Mouse (Mus musculus): ENCODE results near the gene Lpar1. TPM values are rescaled to one million over a fixed set of nuclear protein-coding genes. Genes with fewer than 3 reads are reported as not detected.

Gene Lpar1
- polyA plus RNA-seq, 1 experiment: 0.01 TPM

DNA sequence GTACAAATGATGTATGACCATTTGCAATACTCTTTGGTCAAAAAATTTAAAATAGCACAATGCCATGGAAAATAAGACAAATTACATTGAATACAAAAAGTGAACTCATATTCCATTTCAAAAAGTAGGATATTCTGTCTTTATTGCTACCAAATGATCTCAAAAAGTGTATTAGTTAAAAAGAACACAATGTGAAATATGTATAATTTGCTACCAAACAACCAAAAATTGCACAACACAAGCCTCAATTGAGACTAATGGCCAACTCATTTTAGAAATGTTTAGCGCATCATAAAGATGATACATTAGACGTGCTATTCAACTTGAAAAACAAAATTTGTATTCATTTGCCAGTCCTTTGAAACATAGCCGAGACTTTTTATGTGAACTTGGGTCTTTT is 104.9 kb downstream of the Lpar1 start:
- Histone ChIP-seq H3K27me3 (ENCODE audit: control insufficient read depth) (no peaks in the 10 kb centered on the region), H3K4me3 (replicated peaks) (no peak overlapping the region), H3K4me1 (ENCODE audit: control insufficient read depth) (no peaks in the 10 kb centered on the region), H3K9me3 (ENCODE audit: control insufficient read depth, low read length) (no peaks in the 10 kb centered on the region), H3K36me3 (ENCODE audit: control insufficient read depth) (no peaks in the 10 kb centered on the region)
- TF ChIP-seq TAL1 (IDR thresholded peaks at IDR 0.05; ENCODE audit: low read length) (no peak), GATA1 (IDR thresholded peaks at IDR 0.05; ENCODE audit: low read length) (no peak)

DNA sequence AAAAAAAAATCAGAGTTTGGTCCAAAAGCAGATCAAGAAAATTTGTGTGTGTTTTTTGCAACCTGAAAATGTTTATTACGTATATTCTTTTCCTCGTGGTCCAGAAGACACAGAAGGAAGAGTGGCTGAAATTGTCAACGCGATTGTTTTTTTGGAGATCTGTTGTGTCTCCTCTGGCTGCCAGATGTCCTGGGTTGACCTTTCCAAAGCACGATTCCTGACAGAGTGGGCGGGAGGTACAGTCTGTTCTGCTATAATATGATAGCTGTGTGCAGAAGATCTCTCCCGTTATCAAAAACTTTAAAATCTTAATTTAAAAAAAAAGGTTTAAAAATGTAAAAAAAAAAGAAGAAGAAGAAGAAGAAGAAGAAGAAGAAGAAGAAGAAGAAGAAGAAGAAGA is 105.9 kb downstream of the Lpar1 start:
- Histone ChIP-seq H3K36me3 (ENCODE audit: control insufficient read depth) (no peaks in the 10 kb centered on the region), H3K27me3 (ENCODE audit: control insufficient read depth) (no peaks in the 10 kb centered on the region), H3K4me3 (replicated peaks) (no peak overlapping the region), H3K9me3 (ENCODE audit: control insufficient read depth, low read length) (no peaks in the 10 kb centered on the region), H3K4me1 (ENCODE audit: control insufficient read depth) (no peaks in the 10 kb centered on the region)
- TF ChIP-seq GATA1 (IDR thresholded peaks at IDR 0.05; ENCODE audit: low read length) (no peak), TAL1 (IDR thresholded peaks at IDR 0.05; ENCODE audit: low read length) (no peak)

DNA sequence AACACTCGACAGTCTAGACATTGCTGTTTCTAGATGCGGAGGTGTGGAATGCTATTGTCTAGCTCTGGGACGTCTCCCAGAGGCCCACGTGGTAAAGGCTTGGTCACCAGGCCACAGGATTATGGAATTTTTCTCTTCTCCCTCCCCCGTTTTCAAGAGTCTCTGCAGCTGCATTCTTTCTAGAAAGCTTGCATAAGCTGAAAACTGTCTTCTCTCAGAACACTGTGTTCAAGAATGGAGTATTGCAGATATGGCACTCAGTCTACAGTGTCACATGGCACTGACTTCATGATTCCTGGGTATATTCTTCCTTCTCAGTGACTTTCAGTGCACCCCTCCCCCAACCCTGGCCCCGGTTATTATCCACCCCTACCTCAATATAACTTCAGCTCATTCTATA is 107.9 kb downstream of the Lpar1 start:
- no peak for TF ChIP-seq GATA1 (IDR thresholded peaks at IDR 0.05; ENCODE audit: low read length)
- no peak for TF ChIP-seq TAL1 (IDR thresholded peaks at IDR 0.05; ENCODE audit: low read length)
- Histone ChIP-seq H3K4me1 (ENCODE audit: control insufficient read depth) (no peaks in the 10 kb centered on the region), H3K27me3 (ENCODE audit: control insufficient read depth) (no peaks in the 10 kb centered on the region), H3K9me3 (ENCODE audit: control insufficient read depth, low read length) (no peaks in the 10 kb centered on the region), H3K36me3 (ENCODE audit: control insufficient read depth) (no peaks in the 10 kb centered on the region), H3K4me3 (replicated peaks) (no peak overlapping the region)

DNA sequence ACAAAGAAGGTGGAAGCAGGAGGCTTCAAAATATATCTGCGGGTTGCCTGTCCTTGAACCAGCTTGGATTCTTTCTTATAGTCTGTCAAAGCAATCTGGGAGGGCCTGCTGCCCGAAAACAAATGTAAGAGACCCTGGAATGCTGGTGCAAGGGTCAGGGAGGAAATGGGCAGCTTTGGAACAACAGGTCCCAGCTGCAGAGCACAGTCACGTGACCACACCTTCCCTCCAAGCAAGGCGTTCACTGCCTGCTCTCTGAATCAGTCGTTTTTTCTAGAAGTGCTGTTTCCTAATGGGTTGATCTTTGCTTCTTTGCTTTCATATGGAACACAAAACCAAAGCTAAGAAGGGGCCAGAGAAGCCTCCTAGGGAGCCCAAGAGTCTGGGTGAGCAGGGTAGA is 111.4 kb downstream of the Lpar1 start:
- TF ChIP-seq GATA1 (IDR thresholded peaks at IDR 0.05; ENCODE audit: low read length) (no peak), TAL1 (IDR thresholded peaks at IDR 0.05; ENCODE audit: low read length) (no peak)
- Histone ChIP-seq H3K9me3 (ENCODE audit: control insufficient read depth, low read length) (no peaks in the 10 kb centered on the region), H3K27me3 (ENCODE audit: control insufficient read depth) (no peaks in the 10 kb centered on the region)

DNA sequence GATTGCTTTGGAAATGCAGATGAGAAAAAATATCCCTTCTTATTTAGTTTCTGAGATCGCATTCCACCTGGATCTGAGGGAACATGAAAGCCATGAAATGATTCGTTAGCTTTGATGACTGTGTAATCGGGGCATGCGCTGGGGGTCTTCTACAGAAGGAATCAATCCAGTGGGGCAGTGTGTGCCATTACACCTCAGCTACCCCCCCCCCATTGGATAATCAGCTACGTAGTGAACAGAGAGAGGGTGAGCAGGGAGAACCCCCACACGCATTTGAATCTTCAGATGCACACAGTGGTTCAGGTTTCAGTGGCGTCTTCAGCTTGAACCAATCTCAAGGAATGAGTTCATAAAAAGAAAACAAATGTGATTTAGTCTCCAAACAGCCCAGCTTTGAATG is 115.0 kb downstream of the Lpar1 start:
- Histone ChIP-seq H3K4me1 (ENCODE audit: control insufficient read depth) (no peaks in the 10 kb centered on the region), H3K9me3 (ENCODE audit: control insufficient read depth, low read length) (no peaks in the 10 kb centered on the region), H3K27me3 (ENCODE audit: control insufficient read depth) (no peaks in the 10 kb centered on the region), H3K4me3 (replicated peaks) (no peak overlapping the region), H3K36me3 (ENCODE audit: control insufficient read depth) (no peaks in the 10 kb centered on the region)
- TF ChIP-seq GATA1 (IDR thresholded peaks at IDR 0.05; ENCODE audit: low read length) (no peak), TAL1 (IDR thresholded peaks at IDR 0.05; ENCODE audit: low read length) (no peak)

More for the DNA sequence above, 111.4 kb downstream of the Lpar1 start:
- Histone ChIP-seq H3K4me3 (replicated peaks) (no peak overlapping the region), H3K36me3 (ENCODE audit: control insufficient read depth) (no peaks in the 10 kb centered on the region), H3K4me1 (ENCODE audit: control insufficient read depth) (no peaks in the 10 kb centered on the region)

DNA sequence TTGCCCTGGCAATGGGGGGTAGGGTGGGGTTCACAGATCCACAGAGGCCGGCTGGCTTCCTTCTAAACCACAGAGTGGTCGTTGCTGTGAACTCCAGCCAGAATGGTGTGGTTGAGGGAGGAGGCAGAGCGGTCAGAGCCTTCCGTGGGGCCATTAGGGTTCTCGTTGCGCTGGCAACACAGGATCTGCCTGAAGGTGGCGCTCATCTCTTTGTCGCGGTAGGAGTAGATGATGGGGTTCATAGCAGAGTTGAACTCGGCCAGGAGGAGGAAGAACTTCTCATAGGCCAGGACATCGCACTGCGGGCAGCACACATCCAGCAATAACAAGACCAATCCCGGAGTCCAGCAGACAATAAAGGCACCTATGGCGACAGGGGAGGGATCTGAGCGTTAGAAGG is 116.4 kb downstream of the Lpar1 start:
- Histone ChIP-seq H3K27me3 (ENCODE audit: control insufficient read depth) (no peaks in the 10 kb centered on the region), H3K4me1 (ENCODE audit: control insufficient read depth) (no peaks in the 10 kb centered on the region), H3K36me3 (ENCODE audit: control insufficient read depth) (no peaks in the 10 kb centered on the region), H3K4me3 (replicated peaks) (no peak overlapping the region), H3K9me3 (ENCODE audit: control insufficient read depth, low read length) (no peaks in the 10 kb centered on the region)
- no peak for TF ChIP-seq GATA1 (IDR thresholded peaks at IDR 0.05; ENCODE audit: low read length)
- no peak for TF ChIP-seq TAL1 (IDR thresholded peaks at IDR 0.05; ENCODE audit: low read length)

DNA sequence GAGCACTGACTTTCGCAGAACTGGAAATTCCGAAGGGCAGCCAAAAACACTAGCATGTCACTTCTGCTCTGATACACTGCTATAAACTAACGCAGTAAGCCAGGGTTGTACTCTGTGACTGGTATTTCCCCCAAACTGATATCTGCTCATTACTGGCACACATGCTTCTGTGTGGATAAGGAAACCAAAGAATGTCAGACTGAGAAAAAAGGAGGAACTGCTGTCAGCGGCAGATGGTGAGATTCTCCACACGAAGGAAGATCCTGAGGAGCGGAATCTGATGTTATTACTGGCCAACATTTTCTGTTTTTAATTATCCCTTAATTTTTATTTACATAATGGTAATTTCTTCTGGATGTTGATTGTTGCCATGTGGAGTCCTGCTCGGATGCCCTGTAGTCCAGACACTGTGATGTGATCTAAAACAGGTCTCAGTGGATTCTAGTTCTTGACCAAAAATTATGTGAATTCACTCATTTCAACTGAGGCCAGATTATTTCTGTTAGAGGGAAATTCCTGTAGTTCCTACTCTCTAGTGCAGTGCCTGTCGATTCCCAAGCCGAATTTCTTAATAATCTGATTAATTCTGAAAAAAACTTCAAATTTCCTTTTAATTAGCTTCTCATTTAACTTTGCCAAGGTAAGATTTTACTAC is 130.3 kb downstream of the Lpar1 start:
- Histone ChIP-seq H3K4me1 (ENCODE audit: control insufficient read depth) (no peaks in the 10 kb centered on the region), H3K9me3 (ENCODE audit: control insufficient read depth, low read length) (no peaks in the 10 kb centered on the region; the same call in 1 of the 2 replicates), H3K27me3 (ENCODE audit: control insufficient read depth) (no peaks in the 10 kb centered on the region), H3K36me3 (ENCODE audit: control insufficient read depth) (no peaks in the 10 kb centered on the region), H3K4me3 (replicated peaks) (no peak overlapping the region)
- TF ChIP-seq TAL1 (IDR thresholded peaks at IDR 0.05; ENCODE audit: low read length) (no peak), GATA1 (IDR thresholded peaks at IDR 0.05; ENCODE audit: low read length) (no peak)

DNA sequence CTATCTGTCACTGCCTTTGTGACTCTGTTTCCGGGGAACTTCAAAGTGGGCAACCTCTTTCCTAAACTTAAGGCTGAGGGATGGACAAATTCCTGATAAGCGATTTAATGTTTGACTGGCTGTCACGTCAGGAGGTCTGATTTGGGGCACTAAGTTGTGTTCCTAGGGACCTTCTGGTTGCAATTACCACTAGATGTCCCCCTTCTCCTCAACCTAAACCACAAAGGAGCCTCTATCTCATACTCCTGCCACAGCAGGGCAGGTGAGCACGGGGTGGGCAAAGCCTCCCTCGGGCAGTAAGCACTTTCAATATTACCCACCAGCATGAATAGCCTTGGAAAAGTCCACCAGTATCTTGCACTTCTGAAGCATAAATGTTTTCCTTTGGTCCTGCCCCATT is 134.5 kb downstream of the Lpar1 start:
- Histone ChIP-seq H3K4me1 (ENCODE audit: control insufficient read depth) (no peaks in the 10 kb centered on the region), H3K9me3 (ENCODE audit: control insufficient read depth, low read length) (no peaks in the 10 kb centered on the region; the same call in 1 of the 2 replicates), H3K36me3 (ENCODE audit: control insufficient read depth) (no peaks in the 10 kb centered on the region), H3K27me3 (ENCODE audit: control insufficient read depth) (no peaks in the 10 kb centered on the region), H3K4me3 (replicated peaks) (no peak overlapping the region)
- no peak for TF ChIP-seq TAL1 (IDR thresholded peaks at IDR 0.05; ENCODE audit: low read length)
- TF ChIP-seq GATA1 (IDR thresholded peaks at IDR 0.05; ENCODE audit: low read length): no peak

DNA sequence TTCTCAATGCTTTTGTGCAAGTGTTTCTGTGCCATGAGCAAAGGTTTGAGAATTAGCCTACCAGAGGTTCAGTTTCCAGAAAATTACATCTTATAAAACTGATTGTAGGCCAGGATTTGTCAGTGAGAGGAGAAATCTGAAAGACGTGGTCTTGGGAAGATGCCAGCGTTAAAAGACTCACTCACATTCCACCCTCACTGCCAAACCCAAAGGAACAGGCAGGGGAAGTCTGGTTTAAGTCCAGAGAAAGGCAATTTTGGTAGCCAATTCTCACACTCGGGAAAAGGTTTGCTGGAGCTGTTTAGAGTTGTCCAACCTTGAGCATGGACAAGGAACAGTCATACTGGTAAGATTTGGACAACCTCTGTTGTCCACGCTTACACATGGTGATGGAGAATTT is 136.4 kb downstream of the Lpar1 start:
- TF ChIP-seq TAL1 (IDR thresholded peaks at IDR 0.05; ENCODE audit: low read length): no peak
- no peak for TF ChIP-seq GATA1 (IDR thresholded peaks at IDR 0.05; ENCODE audit: low read length)
- Histone ChIP-seq H3K4me1 (ENCODE audit: control insufficient read depth) (no peaks in the 10 kb centered on the region), H3K9me3 (ENCODE audit: control insufficient read depth, low read length) (no peaks in the 10 kb centered on the region; the same call in 1 of the 2 replicates), H3K4me3 (replicated peaks) (no peak overlapping the region), H3K36me3 (ENCODE audit: control insufficient read depth) (no peaks in the 10 kb centered on the region), H3K27me3 (ENCODE audit: control insufficient read depth) (no peaks in the 10 kb centered on the region)

DNA sequence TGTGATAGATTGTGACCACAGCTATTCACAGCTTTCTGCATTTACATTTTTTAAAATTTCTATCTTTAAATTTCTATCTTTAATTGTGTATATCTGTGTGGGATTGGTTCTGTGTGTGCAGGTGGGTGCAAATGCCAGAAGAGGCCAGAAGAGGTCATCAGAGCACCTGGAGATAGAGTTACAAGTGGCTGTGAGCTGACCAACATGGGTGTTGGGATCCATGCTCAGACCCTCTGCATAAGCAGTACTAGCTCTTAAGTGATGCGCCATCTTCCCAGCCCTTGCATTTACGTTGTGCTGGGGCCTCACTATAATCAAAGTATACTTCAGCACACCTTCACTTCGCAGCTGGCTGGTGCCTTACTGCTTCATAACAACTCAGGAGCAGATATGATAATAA is 138.2 kb downstream of the Lpar1 start:
- H3K4me3 ChIP-seq (replicated peaks): no peak overlapping the region
- no peaks in the 10 kb centered on the region for H3K9me3 ChIP-seq (ENCODE audit: control insufficient read depth, low read length)
- TF ChIP-seq GATA1 (IDR thresholded peaks at IDR 0.05; ENCODE audit: low read length): no peak
- TF ChIP-seq TAL1 (IDR thresholded peaks at IDR 0.05; ENCODE audit: low read length): no peak
- H3K4me1 ChIP-seq (ENCODE audit: control insufficient read depth): no peaks in the 10 kb centered on the region
- no peaks in the 10 kb centered on the region for H3K36me3 ChIP-seq (ENCODE audit: control insufficient read depth)
- no peaks in the 10 kb centered on the region for H3K27me3 ChIP-seq (ENCODE audit: control insufficient read depth)

Measured in erythroblast, embryonic 14.5 days (primary cell).